Mouse (Mus musculus): ENCODE data around the gene Dnajb1.

GRCm38 (mm10) chr8:83607661-83608397 is at the start of gene Dnajb1, which contains the start of gene Tecr:
- TF ChIP-seq CTCF (IDR thresholded peaks at IDR 0.05; ENCODE audit: control insufficient read depth, insufficient read depth, low read length) (no peak), POLR2A (IDR thresholded peaks at IDR 0.05; ENCODE audit: borderline replicate concordance, control insufficient read depth, low read depth, low read length) (peak; percentile 99)

Measured in bone marrow, adult 2 months (tissue).